ENCODE assay signal across 11 mouse cellular contexts in genomic region chr5:146993509-146993908, GRCm38 (mm10). TPM values are rescaled to one million over a fixed set of nuclear protein-coding genes. Genes with fewer than 3 reads are reported as not detected.
A peak's percentile ranks its signal among the peaks of the same experiment; 100 is the strongest.
DNase-seq lines count a peak whose midpoint lies in the region; ATAC-seq and TF ChIP-seq lines count a peak whose summit lies in the region.
"Had no signal": no experiment of that assay in that cellular context is flagged by ENCODE, and none has a peak within 500 bp of the region (broad histone marks: within the 10 kb centered on the region; RNA-seq: fewer than 3 reads in every experiment).

No protein-coding gene starts in this region.

- no peaks in the 10 kb centered on the region for H3K9me3 ChIP-seq in stomach, postnatal 0 days (ENCODE audit: control insufficient read depth, low read length)
- H3K9me3 ChIP-seq: limb, embryonic 12.5 days had no signal

- H3K9ac ChIP-seq in liver, adult 2 months (ENCODE audit: low read depth, low read length): no peak overlapping the region
- no peak overlapping the region for H3K9ac ChIP-seq in stomach, postnatal 0 days (ENCODE audit: low read length)
- H3K9ac ChIP-seq: limb, embryonic 12.5 days had no signal

- no peaks in the 10 kb centered on the region for H3K79me2 ChIP-seq in liver, adult 2 months (ENCODE audit: control insufficient read depth, insufficient read depth, low read length)

- no peak for TF ChIP-seq EP300 in stomach, postnatal 0 days (optimal IDR thresholded peaks at IDR 0.05)

- H3K4me1 ChIP-seq in liver, adult 2 months (ENCODE audit: control insufficient read depth, insufficient read depth, low read length): peaks cover 3% of the 10 kb centered on the region
- no peaks in the 10 kb centered on the region for H3K4me1 ChIP-seq in stomach, postnatal 0 days (replicated peaks; ENCODE audit: control insufficient read depth, insufficient read depth)
- H3K4me1 ChIP-seq: limb, embryonic 12.5 days had no signal

- no peak for TF ChIP-seq CTCF in liver, adult 2 months (IDR thresholded peaks at IDR 0.05; ENCODE audit: low read depth, low read length)
- no peak for TF ChIP-seq CTCF in gastrocnemius, adult 2 months (IDR thresholded peaks at IDR 0.05)
- TF ChIP-seq CTCF in stomach, postnatal 0 days (IDR thresholded peaks at IDR 0.05; ENCODE audit: low read depth): no peak

- no peak overlapping the region for H3K4me2 ChIP-seq in stomach, postnatal 0 days (replicated peaks; ENCODE audit: low read depth)
- H3K4me2 ChIP-seq: limb, embryonic 12.5 days had no signal

- no peaks in the 10 kb centered on the region for H3K36me3 ChIP-seq in liver, adult 2 months (ENCODE audit: control insufficient read depth, insufficient read depth, low read length)
- H3K36me3 ChIP-seq in stomach, postnatal 0 days (ENCODE audit: control insufficient read depth, insufficient read depth, low read length): no peaks in the 10 kb centered on the region
- H3K36me3 ChIP-seq: limb, embryonic 12.5 days had no signal

- no peak overlapping the region for H3K27ac ChIP-seq in liver, adult 2 months (replicated peaks; ENCODE audit: insufficient read depth, low read depth, low read length)
- peak overlapping the region; percentile 38; the same call in 1 of the 2 replicates for H3K27ac ChIP-seq in gastrocnemius, adult 2 months
- no peak overlapping the region for H3K27ac ChIP-seq in stomach, postnatal 0 days (replicated peaks)
- H3K27ac ChIP-seq: layer of hippocampus, adult 2 months; limb, embryonic 12.5 days had no signal

- ATAC-seq in stomach, postnatal 0 days (ENCODE audit: low FRiP score, low TSS enrichment): no peak

- TF ChIP-seq POLR2A in liver, adult 2 months (IDR thresholded peaks at IDR 0.05; ENCODE audit: extremely low read depth, insufficient read depth, low read length): no peak

- intact Hi-C loops in gastrocnemius, adult 2 months (cut with DNase I): no loop called here

- WGBS in liver, adult 2 months: 28% methylated on average over 8 of the region's 8 CpGs
- WGBS in stomach, postnatal 0 days: 65% methylated on average over 8 of the region's 8 CpGs

- peak; percentile 66 for DNase-seq in liver, adult 2 months (ENCODE audit: extremely low read depth, low read depth, low spot score)
- DNase-seq in liver (no peak), adipocyte (ENCODE audit: low spot score) (peak; percentile 83)
- peak; percentile 75 for DNase-seq in gastrocnemius, adult 2 months
- peak; percentile 38 for DNase-seq in skeletal muscle tissue, adult 2 months (ENCODE audit: low read depth, low spot score)
- no peak for DNase-seq in stomach, postnatal 0 days (ENCODE audit: low spot score)
- DNase-seq in spleen, adult 18-20 months: no peak
- DNase-seq: midbrain, embryonic 14.5 days had no signal

- no peak overlapping the region for H3K4me3 ChIP-seq in liver, adult 2 months (ENCODE audit: insufficient read depth, low read depth, low read length)
- H3K4me3 ChIP-seq in gastrocnemius, adult 2 months: peak overlapping the region; percentile 13
- H3K4me3 ChIP-seq in stomach, postnatal 0 days (ENCODE audit: low read depth, low read length): no peak overlapping the region
- H3K4me3 ChIP-seq: erythroblast, embryonic 14.5 days; limb, embryonic 12.5 days had no signal

- H3K27me3 ChIP-seq in liver, adult 2 months (ENCODE audit: control insufficient read depth, insufficient read depth, low read length): no peaks in the 10 kb centered on the region
- H3K27me3 ChIP-seq in stomach, postnatal 0 days (ENCODE audit: control insufficient read depth, insufficient read depth, low read length): no peaks in the 10 kb centered on the region
- H3K27me3 ChIP-seq: limb, embryonic 12.5 days had no signal

RNA-seq across cellular contexts. Expression of gene Mtif3, which starts 29.9 kb away (rescaled TPM):
- total RNA-seq in liver, adult 2 months (2014; rRNA removed): 20.3 and 24.1 TPM in 2 replicates
- polyA plus RNA-seq in liver, adult 2 months (2012; rRNA removed): 17.4 and 17.5 TPM in 2 replicates
- 10 to 100 TPM; 23.0 to 25.9 TPM for total RNA-seq in gastrocnemius, adult 2 months (2021)
- polyA plus RNA-seq in stomach, postnatal 0 days (2015; fragmentation: Nextera tagmentation; extraction: Ambion mirVana): 21.0 and 25.0 TPM in 2 replicates

RNA-seq across cellular contexts. Expression of gene Gtf3a, which starts 45.1 kb away (rescaled TPM):
- total RNA-seq in liver, adult 2 months (2014; rRNA removed): 12.2 and 15.6 TPM in 2 replicates
- polyA plus RNA-seq in liver, adult 2 months (2012; rRNA removed): 15.3 and 17.9 TPM in 2 replicates
- total RNA-seq in gastrocnemius, adult 2 months (2021): 10 to 100 TPM; 25.7 to 31.9 TPM
- 67.9 and 70.4 TPM in 2 replicates for polyA plus RNA-seq in stomach, postnatal 0 days (2015; fragmentation: Nextera tagmentation; extraction: Ambion mirVana)

Comparison
In these comparisons a context has a peak if more than half of its experiments do, and no peak if none do; other contexts are left out.
1. DNase-seq: peak in liver, adult 2 months (single experiment), adipocyte (single experiment), gastrocnemius, adult 2 months (single experiment) and skeletal muscle tissue, adult 2 months (single experiment); none in liver (single experiment), stomach, postnatal 0 days (single experiment) and spleen, adult 18-20 months (0 of 2).